Mouse (Mus musculus): Measurements from ENCODE around the gene Misp. TPM values are rescaled to one million over a fixed set of nuclear protein-coding genes. Genes with fewer than 3 reads are reported as not detected.
A peak's percentile ranks its signal among the peaks of the same experiment; 100 is the strongest.

The Misp gene
- polyA plus RNA-seq, 1 experiment from 2014 or later = 2.3 TPM

DNA sequence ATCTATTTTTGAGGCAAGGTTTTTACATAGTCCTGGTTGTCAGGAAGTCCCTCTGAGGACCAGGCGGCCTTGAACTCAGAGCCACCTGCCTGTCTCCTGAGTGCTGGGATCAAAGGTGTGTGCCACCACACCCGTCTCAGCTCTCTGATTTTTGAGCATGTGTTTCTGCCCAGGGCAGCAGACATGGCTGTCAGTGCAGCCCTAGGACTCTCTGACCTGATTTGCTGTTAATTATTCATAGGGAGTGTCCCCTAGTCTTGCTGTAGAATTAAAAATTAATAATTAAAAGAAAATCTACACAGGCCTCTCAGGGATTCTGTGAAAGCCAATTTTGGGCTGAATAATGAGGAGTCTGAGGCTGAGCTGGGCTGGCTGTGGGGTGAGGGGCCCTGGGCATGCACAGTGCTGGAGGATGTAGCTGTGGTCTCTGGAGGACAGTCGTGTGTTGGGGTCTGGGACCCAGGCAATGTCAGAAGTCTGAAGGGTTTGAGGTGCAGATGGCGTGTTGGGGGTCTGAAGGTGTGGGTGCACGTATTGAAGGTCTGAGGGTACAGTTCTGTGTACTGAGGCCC, 6.4 kb upstream of the Misp start:
- WGBS = 84% methylated on average over 5 of the region's 5 CpGs
- Histone ChIP-seq H3K36me3 (peaks cover 64% of the 10 kb centered on the region), H3K27ac (no peak overlapping the region), H3K9ac (no peak overlapping the region), H3K4me1 (no peaks in the 10 kb centered on the region), H3K4me3 (no peak overlapping the region), H3K4me2 (replicated peaks) (no peak overlapping the region), H3K27me3 (replicated peaks) (no peaks in the 10 kb centered on the region), H3K9me3 (no peaks in the 10 kb centered on the region)
- ATAC-seq (ENCODE audit: low FRiP score, low read depth) = no peak

GRCm38 (mm10) chr10:79815671-79816494, 4.9 kb upstream of the Misp start:
- Histone ChIP-seq H3K9me3 (no peaks in the 10 kb centered on the region), H3K36me3 (peaks cover 63% of the 10 kb centered on the region), H3K27ac (no peak overlapping the region), H3K27me3 (replicated peaks) (no peaks in the 10 kb centered on the region), H3K4me1 (no peaks in the 10 kb centered on the region), H3K4me3 (no peak overlapping the region), H3K4me2 (replicated peaks) (no peak overlapping the region), H3K9ac (no peak overlapping the region)
- 88% methylated on average over 12 of the region's 12 CpGs for WGBS
- ATAC-seq (ENCODE audit: low FRiP score, low read depth) = no peak

GRCm38 (mm10) chr10:79817111-79817510, 3.7 kb upstream of the Misp start:
- Histone ChIP-seq H3K36me3 (peaks cover 60% of the 10 kb centered on the region), H3K4me2 (replicated peaks) (no peak overlapping the region), H3K4me3 (no peak overlapping the region), H3K4me1 (0 out of 2 replicates have a peak, but pooled peaks cover under 1% of the 10 kb centered on the region), H3K9ac (no peak overlapping the region), H3K9me3 (no peaks in the 10 kb centered on the region), H3K27ac (no peak overlapping the region), H3K27me3 (replicated peaks) (no peaks in the 10 kb centered on the region)
- ATAC-seq (ENCODE audit: low FRiP score, low read depth) = no peak
- WGBS = 80% methylated on average over 2 of the region's 2 CpGs

DNA sequence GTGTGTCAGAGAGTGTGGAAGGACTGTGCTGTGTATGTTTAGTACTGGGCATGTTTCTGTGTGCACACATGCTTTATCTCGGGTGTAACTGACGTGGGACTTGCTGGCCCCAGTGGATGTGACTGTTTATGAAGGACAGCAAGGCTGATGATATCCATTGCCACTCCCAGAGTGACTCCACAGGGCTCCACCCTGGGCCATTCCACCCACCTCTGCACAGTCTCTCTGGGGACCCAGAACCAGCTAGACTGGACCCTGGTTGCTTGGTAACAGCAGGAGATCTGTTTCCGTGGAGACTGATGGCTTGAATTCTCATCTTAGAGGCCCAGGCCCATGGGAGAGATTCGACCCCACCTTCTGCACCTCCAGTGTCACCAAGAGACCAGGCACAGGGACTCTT, 2.6 kb upstream of the Misp start:
- Histone ChIP-seq H3K27ac (no peak overlapping the region), H3K27me3 (replicated peaks) (no peaks in the 10 kb centered on the region), H3K9me3 (no peaks in the 10 kb centered on the region), H3K4me2 (replicated peaks) (no peak overlapping the region), H3K4me3 (no peak overlapping the region), H3K4me1 (peaks cover 12% of the 10 kb centered on the region; the same call in 1 of the 2 replicates), H3K9ac (no peak overlapping the region), H3K36me3 (peaks cover 55% of the 10 kb centered on the region)
- 72% methylated on average over 4 of the region's 4 CpGs for WGBS
- no peak for ATAC-seq (ENCODE audit: low FRiP score, low read depth)

DNA sequence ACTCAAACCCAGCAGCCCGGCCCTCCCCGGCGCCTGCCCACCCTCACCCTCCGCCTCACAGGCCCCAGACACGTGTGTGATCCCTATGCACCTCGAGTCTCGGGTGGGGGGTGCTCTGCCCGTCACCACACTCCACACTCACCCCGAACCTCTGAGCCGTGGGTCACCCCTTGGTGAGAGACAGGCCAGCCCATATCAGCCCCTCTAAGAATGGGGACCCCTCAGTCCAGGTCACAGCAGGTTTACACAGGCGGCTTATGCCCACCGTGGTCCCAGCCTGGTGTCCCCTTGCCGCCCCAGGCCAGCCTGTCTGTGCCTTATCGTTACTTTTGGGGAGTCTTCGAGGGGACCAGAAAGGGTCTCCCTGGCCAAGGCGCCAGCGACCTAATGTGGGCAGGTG, 1.2 kb upstream of the Misp start:
- Histone ChIP-seq H3K27me3 (replicated peaks) (no peaks in the 10 kb centered on the region), H3K9me3 (no peaks in the 10 kb centered on the region), H3K36me3 (peaks cover 55% of the 10 kb centered on the region), H3K4me1 (peaks cover 12% of the 10 kb centered on the region; the same call in 1 of the 2 replicates), H3K4me3 (no peak overlapping the region), H3K4me2 (replicated peaks) (no peak overlapping the region), H3K9ac (peak overlapping the region; percentile 26; the same call in 1 of the 2 replicates), H3K27ac (no peak overlapping the region)
- 92% methylated on average over 17 of the region's 17 CpGs for WGBS
- no peak for ATAC-seq (ENCODE audit: low FRiP score, low read depth)

DNA sequence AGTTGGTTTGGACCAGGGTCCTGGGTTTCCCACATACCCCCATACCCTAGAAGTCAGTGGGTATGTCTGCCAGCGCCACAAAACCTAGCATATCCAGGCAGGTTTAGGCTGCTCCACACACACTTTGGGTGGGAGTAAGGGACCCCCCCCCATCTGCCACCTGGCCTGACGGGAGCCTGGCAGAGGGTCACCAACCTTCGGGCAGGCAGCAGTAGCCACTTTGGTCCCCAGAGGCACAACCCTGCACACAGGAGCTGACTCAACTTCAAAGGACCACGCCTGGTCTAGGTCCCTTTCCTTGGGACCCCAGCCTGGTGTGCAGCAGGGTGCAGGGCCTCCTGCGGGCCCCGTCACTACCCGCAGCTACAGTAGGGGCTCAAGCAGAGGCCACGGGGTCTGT, 512 bp upstream of the Misp start:
- H3K27me3 ChIP-seq (replicated peaks) = no peaks in the 10 kb centered on the region

GRCm38 (mm10) chr10:79821731-79822130, 942 bp downstream of the Misp start:
- peaks cover 12% of the 10 kb centered on the region; the same call in 1 of the 2 replicates for H3K4me1 ChIP-seq
- WGBS = 89% methylated on average over 12 of the region's 12 CpGs

More for the DNA sequence above, 512 bp upstream of the Misp start:
- 85% methylated on average over 8 of the region's 8 CpGs for whole genome bisulfite sequencing
- Histone ChIP-seq H3K4me3 (no peak overlapping the region), H3K4me1 (peaks cover 12% of the 10 kb centered on the region; the same call in 1 of the 2 replicates), H3K4me2 (replicated peaks) (no peak overlapping the region), H3K9ac (no peak overlapping the region), H3K27ac (no peak overlapping the region), H3K36me3 (peaks cover 51% of the 10 kb centered on the region), H3K9me3 (no peaks in the 10 kb centered on the region)
- ATAC-seq (ENCODE audit: low FRiP score, low read depth) = no peak

DNA sequence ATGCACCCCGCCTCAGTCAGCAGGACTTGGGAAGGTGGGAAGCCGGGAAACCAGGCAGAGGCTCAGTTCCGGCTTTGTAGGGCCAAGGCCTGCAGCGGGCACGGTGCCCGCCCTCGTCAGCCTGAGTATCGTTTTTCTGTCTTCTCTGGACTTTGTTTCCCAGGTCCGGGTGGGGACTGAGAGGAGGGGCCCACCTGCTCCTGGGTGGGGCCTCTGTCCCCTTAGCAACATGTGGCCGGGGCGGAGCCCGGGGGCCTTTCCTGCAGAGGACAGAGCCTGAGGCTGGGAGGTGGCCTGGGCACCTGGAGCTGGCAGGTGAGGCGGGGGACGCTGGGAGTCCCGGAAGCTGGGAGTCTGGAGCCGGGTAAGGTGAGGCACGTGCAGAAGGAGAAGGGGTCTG, 1.6 kb downstream of the Misp start:
- no peaks in the 10 kb centered on the region for H3K27me3 ChIP-seq (replicated peaks)
- peak overlapping the region; percentile 30; the same call in 1 of the 2 replicates for H3K4me2 ChIP-seq (replicated peaks)
- H3K36me3 ChIP-seq = peaks cover 34% of the 10 kb centered on the region
- no peak overlapping the region for H3K4me3 ChIP-seq
- no peak overlapping the region for H3K27ac ChIP-seq
- 33% methylated on average over 17 of the region's 17 CpGs for WGBS
- peaks cover 12% of the 10 kb centered on the region; the same call in 1 of the 2 replicates for H3K4me1 ChIP-seq
- no peak overlapping the region for H3K9ac ChIP-seq
- H3K9me3 ChIP-seq = no peaks in the 10 kb centered on the region
- ATAC-seq (ENCODE audit: low FRiP score, low read depth) = no peak

More at GRCm38 (mm10) chr10:79821731-79822130, 942 bp downstream of the Misp start:
- Histone ChIP-seq H3K4me2 (replicated peaks) (no peak overlapping the region), H3K9ac (no peak overlapping the region), H3K27ac (no peak overlapping the region), H3K9me3 (no peaks in the 10 kb centered on the region), H3K36me3 (peaks cover 37% of the 10 kb centered on the region), H3K4me3 (no peak overlapping the region), H3K27me3 (replicated peaks) (no peaks in the 10 kb centered on the region)
- no peak for ATAC-seq (ENCODE audit: low FRiP score, low read depth)

DNA sequence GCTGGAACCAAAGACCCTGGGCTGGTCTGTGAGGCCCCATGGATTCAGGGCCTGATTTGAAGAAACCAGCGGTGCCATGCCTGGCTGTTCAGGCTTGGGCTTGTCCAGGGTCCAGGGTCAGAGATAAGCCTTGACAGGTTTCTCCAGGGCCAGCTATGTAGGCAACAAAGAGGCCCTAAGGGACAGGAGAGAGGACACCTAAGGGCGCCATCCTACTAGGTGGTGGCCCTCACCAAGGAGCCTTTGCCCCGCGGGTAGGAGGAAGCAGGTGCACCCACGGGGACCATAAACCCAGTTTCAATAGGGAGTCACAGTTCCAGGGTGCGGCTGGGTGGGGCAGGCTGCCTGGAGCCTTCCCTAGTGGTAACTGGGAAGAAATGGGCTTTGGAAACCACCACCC, 2.2 kb downstream of the Misp start:
- no peak overlapping the region for H3K4me3 ChIP-seq
- H3K4me2 ChIP-seq (replicated peaks) = no peak overlapping the region
- no peaks in the 10 kb centered on the region for H3K9me3 ChIP-seq
- no peak for ATAC-seq (ENCODE audit: low FRiP score, low read depth)
- H3K27me3 ChIP-seq (replicated peaks) = no peaks in the 10 kb centered on the region
- H3K4me1 ChIP-seq = peaks cover 12% of the 10 kb centered on the region; the same call in 1 of the 2 replicates
- H3K27ac ChIP-seq = no peak overlapping the region
- H3K36me3 ChIP-seq = peaks cover 32% of the 10 kb centered on the region
- no peak overlapping the region for H3K9ac ChIP-seq
- WGBS = 68% methylated on average over 6 of the region's 6 CpGs

DNA sequence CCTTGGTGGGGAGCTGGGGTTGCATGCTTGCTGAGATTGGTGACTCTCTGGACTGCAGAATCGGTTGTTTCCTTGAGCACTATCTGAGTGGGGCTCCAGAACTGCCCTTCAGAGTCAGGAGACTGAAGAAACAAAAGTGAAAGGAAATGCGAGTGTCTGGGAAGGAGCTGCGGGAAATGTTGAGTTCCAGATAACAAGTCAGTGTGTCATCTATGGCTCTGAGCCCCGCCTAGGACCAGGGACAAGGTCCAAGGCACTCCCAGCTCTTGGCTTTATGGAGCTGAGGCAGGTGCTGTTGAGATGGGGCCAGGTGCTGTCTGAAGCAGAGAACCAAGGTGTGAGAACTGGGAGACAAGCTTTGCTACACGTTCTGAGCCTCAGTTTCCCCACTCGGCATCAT, 3.6 kb downstream of the Misp start:
- Histone ChIP-seq H3K27ac (no peak overlapping the region), H3K36me3 (peaks cover 18% of the 10 kb centered on the region), H3K9ac (no peak overlapping the region), H3K9me3 (no peaks in the 10 kb centered on the region), H3K27me3 (replicated peaks) (no peaks in the 10 kb centered on the region), H3K4me1 (peaks cover 12% of the 10 kb centered on the region; the same call in 1 of the 2 replicates), H3K4me2 (replicated peaks) (no peak overlapping the region), H3K4me3 (no peak overlapping the region)
- WGBS = 73% methylated on average over 6 of the region's 6 CpGs
- no peak for ATAC-seq (ENCODE audit: low FRiP score, low read depth)

DNA sequence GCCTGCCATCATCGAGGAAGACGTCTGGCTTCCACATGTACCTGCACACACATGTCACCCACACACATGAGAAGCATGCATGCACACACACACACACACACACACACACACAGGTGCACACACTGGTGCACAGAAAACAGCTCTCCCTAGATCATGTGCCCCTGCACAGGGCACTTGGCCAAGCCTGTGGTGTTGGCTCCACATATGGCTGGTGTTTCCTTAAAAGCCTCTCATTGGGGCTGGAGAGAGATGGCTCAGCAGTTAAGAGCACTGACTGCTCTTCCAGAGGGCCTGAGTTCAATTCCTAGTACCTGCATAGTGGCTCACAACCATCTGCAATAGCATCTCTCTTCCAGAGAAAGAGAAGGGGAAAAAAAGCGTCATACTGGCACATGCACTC, 10.8 kb downstream of the Misp start:
- Histone ChIP-seq H3K4me3 (no peak overlapping the region), H3K4me1 (no peaks in the 10 kb centered on the region), H3K9ac (no peak overlapping the region), H3K36me3 (no peaks in the 10 kb centered on the region), H3K9me3 (no peaks in the 10 kb centered on the region), H3K27ac (no peak overlapping the region), H3K27me3 (replicated peaks) (no peaks in the 10 kb centered on the region), H3K4me2 (replicated peaks) (no peak overlapping the region)
- no peak for ATAC-seq (ENCODE audit: low FRiP score, low read depth)
- 85% methylated on average over 3 of the region's 3 CpGs for WGBS

- Histone ChIP-seq H3K27me3 (replicated peaks) (no peaks in the 10 kb centered on the region), H3K4me1 (no peaks in the 10 kb centered on the region), H3K9me3 (no peaks in the 10 kb centered on the region), H3K9ac (0 out of 2 replicates have a peak overlapping the region, but pooled peaks have one; percentile 26), H3K27ac (no peak overlapping the region), H3K36me3 (no peaks in the 10 kb centered on the region), H3K4me3 (no peak overlapping the region), H3K4me2 (replicated peaks) (no peak overlapping the region)
- WGBS = 87% methylated on average over 7 of the region's 7 CpGs
- ATAC-seq (ENCODE audit: low FRiP score, low read depth) = no peak
These were observed 11.4 kb downstream of the Misp start for GRCm38 (mm10) chr10:79832026-79832785.

All from neural tube, embryonic 12.5 days (tissue).